8 mouse cellular contexts compared by ENCODE assay signal in genomic region chr11:5244749-5245130, GRCm38 (mm10). TPM values are rescaled to one million over a fixed set of nuclear protein-coding genes. Genes with fewer than 3 reads are reported as not detected.
A peak's percentile ranks its signal among the peaks of the same experiment; 100 is the strongest.
DNase-seq lines count a peak whose midpoint lies in the region; ATAC-seq and TF ChIP-seq lines count a peak whose summit lies in the region.

No protein-coding gene starts in this region.

- ATAC-seq in limb, embryonic 12.5 days (ENCODE audit: insufficient number of reproducible peaks, insufficient read depth, low FRiP score, low TSS enrichment, low read depth) = 0 out of 2 replicates have a peak, but pooled peaks have one; percentile 38
- no peak for ATAC-seq in megakaryocyte-erythroid progenitor cell, adult 5-6 weeks (replicated peaks; ENCODE audit: low FRiP score, low TSS enrichment, poor library complexity, severe bottlenecking)

- H3K9ac ChIP-seq in limb, embryonic 12.5 days (replicated peaks) = peak overlapping the region; percentile 45; the same call in 1 of the 2 replicates

- H3K4me1 ChIP-seq in limb, embryonic 12.5 days (replicated peaks) = peaks cover 39% of the 10 kb centered on the region
- peaks cover 46% of the 10 kb centered on the region for H3K4me1 ChIP-seq in thymus, adult 2 months (replicated peaks; ENCODE audit: control insufficient read depth, insufficient read depth, low read length)

- peak; percentile 33 for DNase-seq in kidney, postnatal 10 days
- DNase-seq in kidney, adult 11 months = no peak
- peak; percentile 49 for DNase-seq in brain, embryonic 14.5 days (ENCODE audit: low read depth)
- peak; percentile 53 for DNase-seq in forelimb bud, embryonic 11.5 days (ENCODE audit: low read depth, low spot score)
- no peak for DNase-seq in ovary, postnatal 36 days (ENCODE audit: low spot score)
- no peak for DNase-seq in thymus, adult 2 months

- H3K4me2 ChIP-seq in limb, embryonic 12.5 days = peak overlapping the region; percentile 53

- peaks cover 15% of the 10 kb centered on the region; the same call in 1 of the 2 replicates for H3K36me3 ChIP-seq in limb, embryonic 12.5 days
- H3K36me3 ChIP-seq in thymus, adult 2 months (ENCODE audit: control insufficient read depth, insufficient read depth, low read length) = peaks cover 34% of the 10 kb centered on the region

- no peak overlapping the region for H3K4me3 ChIP-seq in limb, embryonic 12.5 days (replicated peaks)
- no peak overlapping the region for H3K4me3 ChIP-seq in thymus, adult 2 months (ENCODE audit: control insufficient read depth, insufficient read depth, low read length)

- peak overlapping the region; percentile 78 for H3K27ac ChIP-seq in limb, embryonic 12.5 days
- no peak overlapping the region for H3K27ac ChIP-seq in thymus, adult 2 months (ENCODE audit: control insufficient read depth, insufficient read depth, low read length)

- no peak for TF ChIP-seq POLR2A in brain, embryonic 14.5 days (IDR thresholded peaks at IDR 0.05; ENCODE audit: borderline replicate concordance, extremely low read depth, insufficient read depth, insufficient read length, poor library complexity, severe bottlenecking)
- TF ChIP-seq POLR2A in thymus, adult 2 months (IDR thresholded peaks at IDR 0.05; ENCODE audit: control insufficient read depth, extremely low read depth, insufficient read depth, low read length, poor library complexity) = no peak

- no peaks in the 10 kb centered on the region for H3K9me3 ChIP-seq in limb, embryonic 12.5 days

- no peak for TF ChIP-seq CTCF in brain, embryonic 14.5 days (IDR thresholded peaks at IDR 0.05; ENCODE audit: borderline replicate concordance, extremely low read depth, insufficient read depth, insufficient read length)
- no peak for TF ChIP-seq CTCF in thymus, adult 2 months (IDR thresholded peaks at IDR 0.05; ENCODE audit: borderline replicate concordance, control insufficient read depth, extremely low read depth, insufficient read depth, low read length, poor library complexity)

- 11% methylated on average over 8 of the region's 8 CpGs for WGBS in limb, embryonic 12.5 days
- 72% methylated on average over 8 of the region's 8 CpGs for WGBS in thymus, adult 2 months

- H3K27me3 ChIP-seq in limb, embryonic 12.5 days = no peaks in the 10 kb centered on the region
- H3K27me3 ChIP-seq in thymus, adult 2 months (ENCODE audit: control insufficient read depth, insufficient read depth, low read length) = no peaks in the 10 kb centered on the region

RNA-seq across cellular contexts. Expression of gene Kremen1, which starts 16.6 kb away (rescaled TPM):
- polyA plus RNA-seq in brain, embryonic 14.5 days (2012; rRNA removed) = 9.2 and 11.4 TPM in 2 replicates
- 24.2 and 26.2 TPM in 2 replicates for polyA plus RNA-seq in limb, embryonic 12.5 days (2016; fragmentation: Nextera tagmentation; extraction: Ambion mirVana)
- total RNA-seq in megakaryocyte-erythroid progenitor cell, adult 5-6 weeks (2014; fragmentation: Nextera tagmentation) = 1.1 and 3.0 TPM in 2 replicates
- 1.1 and 2.1 TPM in 2 replicates for total RNA-seq in megakaryocyte-erythroid progenitor cell, adult 5-6 weeks (2017)
- polyA plus RNA-seq in thymus, adult 2 months (2012; rRNA removed) = 170 and 197 TPM in 2 replicates

Comparison
In these comparisons a context has a peak if more than half of its experiments do, and no peak if none do; other contexts are left out.
1. DNase-seq: peak in kidney, postnatal 10 days (single experiment), brain, embryonic 14.5 days (single experiment) and forelimb bud, embryonic 11.5 days (single experiment); none in kidney, adult 11 months (single experiment), ovary, postnatal 36 days (single experiment) and thymus, adult 2 months (single experiment).